Mouse (Mus musculus): ENCODE data around the gene Veph1. TPM values are rescaled to one million over a fixed set of nuclear protein-coding genes. Genes with fewer than 3 reads are reported as not detected.

Veph1 gene
- polyA plus RNA-seq, 1 experiment from 2014 or later = 17.7 TPM

GRCm38 (mm10) chr3:66165026-66165425, 131.6 kb downstream of the Veph1 start:
- ATAC-seq (replicated peaks; ENCODE audit: low FRiP score) (no peak), DNase-seq (ENCODE audit: low spot score) (no peak)
- H3K4me2 ChIP-seq (ENCODE audit: low read depth, low read length, severe bottlenecking) = no peak overlapping the region
- H3K9ac ChIP-seq (ENCODE audit: low read length) = no peak overlapping the region
- H3K27me3 ChIP-seq (ENCODE audit: control insufficient read depth, insufficient read depth, low read length) = no peaks in the 10 kb centered on the region
- no peaks in the 10 kb centered on the region for H3K36me3 ChIP-seq (ENCODE audit: control insufficient read depth, insufficient read depth, low read length)
- no peaks in the 10 kb centered on the region for H3K9me3 ChIP-seq (ENCODE audit: control insufficient read depth, low read length)
- no peak overlapping the region for H3K4me3 ChIP-seq (ENCODE audit: low read depth, low read length)
- no peak overlapping the region for H3K27ac ChIP-seq (ENCODE audit: low read depth, low read length)
- no peaks in the 10 kb centered on the region; the same call in 1 of the 2 replicates for H3K4me1 ChIP-seq (replicated peaks; ENCODE audit: control insufficient read depth, insufficient read depth, low read length)
- WGBS = 86% methylated on average over 5 of the region's 5 CpGs

GRCm38 (mm10) chr3:66164585-66164984, 132.1 kb downstream of the Veph1 start:
- no peaks in the 10 kb centered on the region for H3K9me3 ChIP-seq (ENCODE audit: control insufficient read depth, low read length)
- H3K27ac ChIP-seq (ENCODE audit: low read depth, low read length) = no peak overlapping the region
- no peaks in the 10 kb centered on the region for H3K36me3 ChIP-seq (ENCODE audit: control insufficient read depth, insufficient read depth, low read length)
- no peak for ATAC-seq (replicated peaks; ENCODE audit: low FRiP score)
- H3K9ac ChIP-seq (ENCODE audit: low read length) = no peak overlapping the region
- no peaks in the 10 kb centered on the region; the same call in 1 of the 2 replicates for H3K4me1 ChIP-seq (replicated peaks; ENCODE audit: control insufficient read depth, insufficient read depth, low read length)
- no peak overlapping the region for H3K4me3 ChIP-seq (ENCODE audit: low read depth, low read length)
- no peak overlapping the region for H3K4me2 ChIP-seq (ENCODE audit: low read depth, low read length, severe bottlenecking)
- DNase-seq (ENCODE audit: low spot score) = no peak
- 77% methylated on average over 3 of the region's 3 CpGs for WGBS
- no peaks in the 10 kb centered on the region for H3K27me3 ChIP-seq (ENCODE audit: control insufficient read depth, insufficient read depth, low read length)

- WGBS = 81% methylated on average over 6 of the region's 6 CpGs
- H3K4me1 ChIP-seq (replicated peaks; ENCODE audit: control insufficient read depth, insufficient read depth, low read length) = no peaks in the 10 kb centered on the region
- no peak overlapping the region for H3K4me2 ChIP-seq (ENCODE audit: low read depth, low read length, severe bottlenecking)
- no peak overlapping the region for H3K9ac ChIP-seq (ENCODE audit: low read length)
- ATAC-seq (replicated peaks; ENCODE audit: low FRiP score) (no peak), DNase-seq (ENCODE audit: low spot score) (no peak)
- no peak overlapping the region for H3K4me3 ChIP-seq (ENCODE audit: low read depth, low read length)
- H3K27me3 ChIP-seq (ENCODE audit: control insufficient read depth, insufficient read depth, low read length) = no peaks in the 10 kb centered on the region
- H3K27ac ChIP-seq (ENCODE audit: low read depth, low read length) = no peak overlapping the region
- no peaks in the 10 kb centered on the region for H3K9me3 ChIP-seq (ENCODE audit: control insufficient read depth, low read length)
- no peaks in the 10 kb centered on the region for H3K36me3 ChIP-seq (ENCODE audit: control insufficient read depth, insufficient read depth, low read length)
Measured at GRCm38 (mm10) chr3:66162612-66163011, 134.0 kb downstream of the Veph1 start.

GRCm38 (mm10) chr3:66157947-66158346, 138.7 kb downstream of the Veph1 start:
- Histone ChIP-seq H3K36me3 (ENCODE audit: control insufficient read depth, insufficient read depth, low read length) (no peaks in the 10 kb centered on the region), H3K9me3 (ENCODE audit: control insufficient read depth, low read length) (no peaks in the 10 kb centered on the region), H3K4me2 (ENCODE audit: low read depth, low read length, severe bottlenecking) (no peak overlapping the region), H3K4me3 (ENCODE audit: low read depth, low read length) (no peak overlapping the region), H3K4me1 (replicated peaks; ENCODE audit: control insufficient read depth, insufficient read depth, low read length) (no peaks in the 10 kb centered on the region), H3K27me3 (ENCODE audit: control insufficient read depth, insufficient read depth, low read length) (no peaks in the 10 kb centered on the region), H3K9ac (ENCODE audit: low read length) (no peak overlapping the region), H3K27ac (ENCODE audit: low read depth, low read length) (no peak overlapping the region)
- no peak for DNase-seq (ENCODE audit: low spot score)
- WGBS = 74% methylated on average over 8 of the region's 8 CpGs
- ATAC-seq (replicated peaks; ENCODE audit: low FRiP score) = no peak

- Histone ChIP-seq H3K4me2 (ENCODE audit: low read depth, low read length, severe bottlenecking) (no peak overlapping the region), H3K9ac (ENCODE audit: low read length) (no peak overlapping the region), H3K36me3 (ENCODE audit: control insufficient read depth, insufficient read depth, low read length) (no peaks in the 10 kb centered on the region), H3K4me3 (ENCODE audit: low read depth, low read length) (no peak overlapping the region), H3K27ac (ENCODE audit: low read depth, low read length) (no peak overlapping the region), H3K27me3 (ENCODE audit: control insufficient read depth, insufficient read depth, low read length) (no peaks in the 10 kb centered on the region), H3K9me3 (ENCODE audit: control insufficient read depth, low read length) (no peaks in the 10 kb centered on the region), H3K4me1 (replicated peaks; ENCODE audit: control insufficient read depth, insufficient read depth, low read length) (no peaks in the 10 kb centered on the region)
- ATAC-seq (replicated peaks; ENCODE audit: low FRiP score) (no peak), DNase-seq (ENCODE audit: low spot score) (no peak)
- 71% methylated on average over 7 of the region's 7 CpGs for WGBS
Measured at GRCm38 (mm10) chr3:66137601-66138000, 159.0 kb downstream of the Veph1 start.

GRCm38 (mm10) chr3:66131264-66131950, 165.2 kb downstream of the Veph1 start:
- ATAC-seq (replicated peaks; ENCODE audit: low FRiP score) = no peak
- Histone ChIP-seq H3K9me3 (ENCODE audit: control insufficient read depth, low read length) (no peaks in the 10 kb centered on the region), H3K4me2 (ENCODE audit: low read depth, low read length, severe bottlenecking) (no peak overlapping the region), H3K27me3 (ENCODE audit: control insufficient read depth, insufficient read depth, low read length) (no peaks in the 10 kb centered on the region), H3K27ac (ENCODE audit: low read depth, low read length) (no peak overlapping the region), H3K4me3 (ENCODE audit: low read depth, low read length) (no peak overlapping the region), H3K4me1 (replicated peaks; ENCODE audit: control insufficient read depth, insufficient read depth, low read length) (no peaks in the 10 kb centered on the region), H3K9ac (ENCODE audit: low read length) (no peak overlapping the region), H3K36me3 (ENCODE audit: control insufficient read depth, insufficient read depth, low read length) (no peaks in the 10 kb centered on the region)
- 78% methylated on average over 4 of the region's 4 CpGs for WGBS
- no peak for DNase-seq (ENCODE audit: low spot score)

GRCm38 (mm10) chr3:66129689-66130088, 166.9 kb downstream of the Veph1 start:
- no peak overlapping the region for H3K9ac ChIP-seq (ENCODE audit: low read length)
- H3K4me3 ChIP-seq (ENCODE audit: low read depth, low read length) = no peak overlapping the region
- H3K36me3 ChIP-seq (ENCODE audit: control insufficient read depth, insufficient read depth, low read length) = no peaks in the 10 kb centered on the region
- H3K27ac ChIP-seq (ENCODE audit: low read depth, low read length) = no peak overlapping the region
- H3K27me3 ChIP-seq (ENCODE audit: control insufficient read depth, insufficient read depth, low read length) = no peaks in the 10 kb centered on the region
- ATAC-seq (replicated peaks; ENCODE audit: low FRiP score) (no peak), DNase-seq (ENCODE audit: low spot score) (no peak)
- WGBS = 80% methylated on average over 5 of the region's 5 CpGs
- no peaks in the 10 kb centered on the region for H3K4me1 ChIP-seq (replicated peaks; ENCODE audit: control insufficient read depth, insufficient read depth, low read length)
- no peak overlapping the region for H3K4me2 ChIP-seq (ENCODE audit: low read depth, low read length, severe bottlenecking)
- no peaks in the 10 kb centered on the region for H3K9me3 ChIP-seq (ENCODE audit: control insufficient read depth, low read length)

- no peak overlapping the region for H3K4me3 ChIP-seq (ENCODE audit: low read depth, low read length)
- WGBS = 74% methylated on average over 5 of the region's 5 CpGs
- no peaks in the 10 kb centered on the region for H3K4me1 ChIP-seq (replicated peaks; ENCODE audit: control insufficient read depth, insufficient read depth, low read length)
- H3K36me3 ChIP-seq (ENCODE audit: control insufficient read depth, insufficient read depth, low read length) = no peaks in the 10 kb centered on the region
- no peak overlapping the region for H3K4me2 ChIP-seq (ENCODE audit: low read depth, low read length, severe bottlenecking)
- no peak overlapping the region for H3K9ac ChIP-seq (ENCODE audit: low read length)
- no peaks in the 10 kb centered on the region for H3K27me3 ChIP-seq (ENCODE audit: control insufficient read depth, insufficient read depth, low read length)
- no peak for DNase-seq (ENCODE audit: low spot score)
- H3K27ac ChIP-seq (ENCODE audit: low read depth, low read length) = no peak overlapping the region
- no peak for ATAC-seq (replicated peaks; ENCODE audit: low FRiP score)
- no peaks in the 10 kb centered on the region for H3K9me3 ChIP-seq (ENCODE audit: control insufficient read depth, low read length)
Measured at GRCm38 (mm10) chr3:66105493-66105892, 191.1 kb downstream of the Veph1 start.

- 62% methylated on average over 3 of the region's 3 CpGs for WGBS
- ATAC-seq (replicated peaks; ENCODE audit: low FRiP score) = peak; percentile 68
Measured at GRCm38 (mm10) chr3:66102599-66102932, 194.1 kb downstream of the Veph1 start.

More at GRCm38 (mm10) chr3:66102599-66102932, 194.1 kb downstream of the Veph1 start:
- Histone ChIP-seq H3K27ac (ENCODE audit: low read depth, low read length) (peak overlapping the region; percentile 85), H3K27me3 (ENCODE audit: control insufficient read depth, insufficient read depth, low read length) (no peaks in the 10 kb centered on the region), H3K9me3 (ENCODE audit: control insufficient read depth, low read length) (no peaks in the 10 kb centered on the region), H3K4me2 (ENCODE audit: low read depth, low read length, severe bottlenecking) (no peak overlapping the region), H3K36me3 (ENCODE audit: control insufficient read depth, insufficient read depth, low read length) (no peaks in the 10 kb centered on the region), H3K9ac (ENCODE audit: low read length) (no peak overlapping the region), H3K4me3 (ENCODE audit: low read depth, low read length) (no peak overlapping the region), H3K4me1 (replicated peaks; ENCODE audit: control insufficient read depth, insufficient read depth, low read length) (no peaks in the 10 kb centered on the region)
- no peak for DNase-seq (ENCODE audit: low spot score)

Measured in forebrain, embryonic 11.5 days (tissue).